Mouse (Mus musculus) adrenal gland, postnatal 0 days (tissue): Measurements from ENCODE around the gene Vmn2r118. TPM values are rescaled to one million over a fixed set of nuclear protein-coding genes. Genes with fewer than 3 reads are reported as not detected.

Experiments used
- polyA plus RNA-seq: library from polyadenylated mRNA; unstranded; fragments of >200 nt; fragmentation: Nextera tagmentation; extraction: Ambion mirVana; gene quantifications from 2 replicates; pipeline ENCODE4 v1.2.1, GENCODE M21; 2015

Vmn2r118 gene
- polyA plus RNA-seq: not detected in 2 replicates

DNA sequence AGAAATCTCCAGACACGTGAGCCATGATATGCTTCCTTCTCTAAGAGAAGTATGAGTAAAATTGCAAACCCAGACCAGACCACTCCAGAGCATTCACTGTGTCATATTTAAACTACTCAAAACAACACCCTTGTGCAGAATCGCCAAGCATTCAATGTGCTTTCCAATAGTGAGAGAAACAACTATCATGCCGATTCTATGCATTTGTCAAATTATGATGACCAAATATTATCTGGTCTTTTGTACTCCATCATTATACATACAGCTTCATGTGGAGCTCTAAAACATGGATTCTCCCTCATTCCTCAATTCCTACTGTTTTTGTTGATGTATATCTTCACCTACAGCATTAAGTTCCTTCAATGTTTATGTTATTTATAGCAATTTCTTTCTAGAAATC is at the start of gene Vmn2r118:
Gene Vmn2r118, minus strand, starts transcription at position 101 of the 400 bp plus-strand sequence.

Other genes with a start within 250 kb of the Vmn2r118 start
- 0.32 and 0.44 TPM in 2 replicates for gene St6gal2, start 179.8 kb downstream of the Vmn2r118 start, polyA plus RNA-seq
- 6.4 and 9.7 TPM in 2 replicates for gene Pot1b, start 87.4 kb upstream of the Vmn2r118 start, polyA plus RNA-seq
- 0.69 and 0.77 TPM in 2 replicates for gene Adgre4, start 124.8 kb upstream of the Vmn2r118 start, polyA plus RNA-seq